Comparison of ENCODE assay signal across 10 mouse cellular contexts in the genomic region with DNA sequence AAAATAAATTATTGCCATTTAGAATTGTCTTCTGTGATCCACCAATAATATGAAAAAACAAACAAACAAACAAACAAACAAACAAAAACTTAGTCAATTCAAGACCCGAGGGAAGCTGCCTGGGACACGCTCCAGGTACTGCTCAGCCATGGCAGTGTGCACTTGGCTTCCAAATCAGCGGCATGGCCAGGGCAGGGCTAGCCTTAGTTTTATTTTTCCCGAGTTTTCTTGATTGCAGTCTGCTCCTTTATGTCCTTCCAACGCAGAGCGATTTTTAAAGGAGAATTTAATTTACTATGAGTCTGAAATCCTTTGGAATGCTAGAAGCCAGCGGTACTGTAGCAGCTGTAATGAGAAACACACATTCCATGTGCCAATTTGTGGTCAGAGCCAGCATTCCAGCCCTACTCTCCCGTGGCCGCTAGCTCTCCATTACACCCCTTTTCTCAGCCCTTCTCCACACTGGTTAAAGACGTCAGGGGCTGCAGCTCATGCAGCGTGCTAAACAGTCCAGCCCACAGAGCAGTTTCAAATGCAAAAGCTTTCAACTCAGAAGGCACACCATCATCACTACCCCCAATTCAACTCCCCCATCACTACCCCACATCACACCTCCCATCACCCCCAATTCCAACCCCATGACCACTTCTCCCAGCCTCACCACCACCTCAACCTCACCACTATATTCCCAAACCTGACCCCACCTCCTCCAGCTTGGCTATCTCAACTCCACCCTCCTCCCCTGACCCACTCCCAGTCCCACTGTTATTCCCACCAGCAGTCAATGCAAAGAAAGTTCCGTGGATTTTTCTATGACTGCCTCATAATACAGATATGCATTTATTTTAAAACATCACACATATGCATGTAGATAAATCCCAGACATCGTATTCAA.
DNase-seq lines count a peak whose midpoint lies in the region; ATAC-seq and TF ChIP-seq lines count a peak whose summit lies in the region.
"Had no signal": no experiment of that assay in that cellular context is flagged by ENCODE, and none has a peak within 500 bp of the region (broad histone marks: within the 10 kb centered on the region; RNA-seq: fewer than 3 reads in every experiment).

No protein-coding gene starts in this region.

- no peaks in the 10 kb centered on the region for H3K36me3 ChIP-seq in forebrain, embryonic 14.5 days (ENCODE audit: control insufficient read depth, insufficient read depth, low read length)
- no peaks in the 10 kb centered on the region for H3K36me3 ChIP-seq in forebrain, embryonic 15.5 days
- no peaks in the 10 kb centered on the region for H3K36me3 ChIP-seq in limb, embryonic 14.5 days (ENCODE audit: control insufficient read depth, insufficient read depth, low read length)

- H3K9ac ChIP-seq in forebrain, embryonic 14.5 days (ENCODE audit: low read length), result no peak overlapping the region
- H3K9ac ChIP-seq in forebrain, embryonic 15.5 days (replicated peaks), result no peak overlapping the region
- no peak overlapping the region for H3K9ac ChIP-seq in limb, embryonic 14.5 days (ENCODE audit: low read depth, low read length, severe bottlenecking)

- 64% methylated on average over 13 of the region's 13 CpGs for WGBS in forebrain, embryonic 14.5 days
- 58% methylated on average over 13 of the region's 13 CpGs for WGBS in forebrain, embryonic 15.5 days
- WGBS in limb, embryonic 14.5 days, result 14% methylated on average over 13 of the region's 13 CpGs

- TF ChIP-seq POLR2A in limb, embryonic 14.5 days (IDR thresholded peaks at IDR 0.05; ENCODE audit: borderline replicate concordance, extremely low read depth, insufficient read depth, insufficient read length), result no peak

- DNase-seq in forebrain, embryonic 14.5 days (ENCODE audit: low spot score), result peak; percentile 20
- peak; percentile 93 for DNase-seq in NIH3T3 (ENCODE audit: low read depth)
- DNase-seq in heart, postnatal 4 days, result peak; percentile 18
- DNase-seq in limb, embryonic 14.5 days (ENCODE audit: low spot score), result peak; percentile 96
- no peak for DNase-seq in right cerebral cortex, postnatal 4 days
- no peak for DNase-seq in cerebellum, adult 9-11 months

- H3K4me2 ChIP-seq in forebrain, embryonic 14.5 days (ENCODE audit: low read length), result no peak overlapping the region
- no peak overlapping the region for H3K4me2 ChIP-seq in forebrain, embryonic 15.5 days (replicated peaks)
- peak overlapping the region; percentile 16; the same call in 1 of the 2 replicates for H3K4me2 ChIP-seq in limb, embryonic 14.5 days (replicated peaks; ENCODE audit: low read depth, low read length, severe bottlenecking)
- H3K4me2 ChIP-seq: midbrain, embryonic 11.5 days had no signal

- H3K27me3 ChIP-seq in forebrain, embryonic 14.5 days (replicated peaks; ENCODE audit: control insufficient read depth, insufficient read depth, low read length), result no peaks in the 10 kb centered on the region
- no peaks in the 10 kb centered on the region for H3K27me3 ChIP-seq in forebrain, embryonic 15.5 days
- H3K27me3 ChIP-seq in limb, embryonic 14.5 days (ENCODE audit: control insufficient read depth, insufficient read depth, low read length), result no peaks in the 10 kb centered on the region
- H3K27me3 ChIP-seq: CH12.LX had no signal

- H3K4me3 ChIP-seq in forebrain, embryonic 14.5 days (ENCODE audit: low read depth, low read length), result no peak overlapping the region
- no peak overlapping the region for H3K4me3 ChIP-seq in forebrain, embryonic 15.5 days
- H3K4me3 ChIP-seq in limb, embryonic 14.5 days (replicated peaks; ENCODE audit: low read length), result no peak overlapping the region

- H3K27ac ChIP-seq in forebrain, embryonic 14.5 days (ENCODE audit: low read depth, low read length), result no peak overlapping the region
- H3K27ac ChIP-seq in forebrain, embryonic 15.5 days (replicated peaks), result no peak overlapping the region
- H3K27ac ChIP-seq in limb, embryonic 14.5 days (replicated peaks; ENCODE audit: low read depth, low read length), result peak overlapping the region; percentile 77

- ATAC-seq in forebrain, embryonic 14.5 days, result no peak
- no peak for ATAC-seq in forebrain, embryonic 15.5 days (replicated peaks)
- ATAC-seq in limb, embryonic 14.5 days (ENCODE audit: low FRiP score, low read depth), result peak; percentile 92
- ATAC-seq in CD4-positive, CD25-positive, alpha-beta regulatory T cell, adult 4 months, result no peak

- no peaks in the 10 kb centered on the region for H3K4me1 ChIP-seq in forebrain, embryonic 14.5 days (ENCODE audit: control insufficient read depth, insufficient read depth, low read length)
- peaks cover 12% of the 10 kb centered on the region for H3K4me1 ChIP-seq in forebrain, embryonic 15.5 days
- peaks cover 46% of the 10 kb centered on the region for H3K4me1 ChIP-seq in limb, embryonic 14.5 days (ENCODE audit: control insufficient read depth, insufficient read depth, low read length)

- no peaks in the 10 kb centered on the region for H3K9me3 ChIP-seq in forebrain, embryonic 14.5 days (replicated peaks; ENCODE audit: control insufficient read depth, low read length)
- H3K9me3 ChIP-seq in forebrain, embryonic 15.5 days, result no peaks in the 10 kb centered on the region
- H3K9me3 ChIP-seq in limb, embryonic 14.5 days (ENCODE audit: control insufficient read depth, low read length), result no peaks in the 10 kb centered on the region

Comparison
In these comparisons a context has a peak if more than half of its experiments do, and no peak if none do; other contexts are left out.
1. DNase-seq: peak in forebrain, embryonic 14.5 days (single experiment), NIH3T3 (single experiment), heart, postnatal 4 days (single experiment) and limb, embryonic 14.5 days (single experiment); none in right cerebral cortex, postnatal 4 days (single experiment) and cerebellum, adult 9-11 months (single experiment).